Mouse (Mus musculus) brain, embryonic 14.5 days (tissue): ENCODE measurements at regions not wholly inside any gene's neighbourhood (a gene's known extent, or its start where the extent isn't known, plus 50 kb on each side); places are given as distances from the start of the nearest gene placed in this dataset.

Experiments used
- CTCF ChIP-seq: fragments of 200-500 bp; IDR thresholded peaks from 2 replicates; pipeline ENCODE4 v1.5.1; 2012; ENCODE audit warnings: inconsistent platforms, mild to moderate bottlenecking, moderate library complexity, borderline replicate concordance; ENCODE audit not compliant: insufficient read depth, insufficient read length; ENCODE audit errors: extremely low read depth
- POLR2A ChIP-seq: fragments of 200-500 bp; IDR thresholded peaks from 2 replicates; pipeline ENCODE4 v1.6.1; 2012; ENCODE audit warnings: mild to moderate bottlenecking, inconsistent platforms, borderline replicate concordance; ENCODE audit not compliant: poor library complexity, insufficient read depth, insufficient read length, severe bottlenecking; ENCODE audit errors: extremely low read depth

- peak; percentile 78; the same call in 1 of the 2 replicates for TF ChIP-seq CTCF
- no peak for TF ChIP-seq POLR2A
Observed at GRCm38 (mm10) chr2:74300366-74300791, 278.9 kb downstream of the Lnpk start.
